Mouse (Mus musculus): ENCODE data around the gene Cd300lb.
A peak's percentile ranks its signal among the peaks of the same experiment; 100 is the strongest.

The Cd300lb gene

DNA sequence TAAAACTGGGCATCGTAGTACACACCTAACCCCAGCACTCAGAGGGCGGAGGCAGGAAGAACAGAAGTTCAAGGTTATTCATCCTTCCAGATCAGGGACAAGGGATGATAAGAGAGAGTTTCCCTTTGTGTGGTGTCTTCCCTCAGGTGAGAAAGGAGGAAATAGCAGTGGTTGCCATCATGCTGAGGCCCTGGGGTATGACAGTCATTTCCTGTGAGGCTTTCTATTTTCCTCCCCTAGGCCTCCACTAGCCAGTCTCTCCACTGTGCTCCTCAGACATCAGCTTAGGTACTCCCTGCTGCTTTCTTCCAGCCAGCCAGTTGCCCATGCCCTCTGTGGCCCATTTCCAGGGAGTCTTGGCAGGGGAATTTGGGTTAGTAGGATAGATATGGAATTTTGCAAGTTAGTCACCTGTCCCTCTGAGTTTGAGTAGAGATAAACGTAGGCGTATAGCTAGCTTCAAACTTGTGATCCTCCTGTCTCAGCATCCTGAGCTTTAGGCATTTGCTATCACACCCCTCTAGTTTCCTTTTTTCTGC is 50.9 kb downstream of the Cd300lb start:
- no peak for DNase-seq (ENCODE audit: low spot score)

DNA sequence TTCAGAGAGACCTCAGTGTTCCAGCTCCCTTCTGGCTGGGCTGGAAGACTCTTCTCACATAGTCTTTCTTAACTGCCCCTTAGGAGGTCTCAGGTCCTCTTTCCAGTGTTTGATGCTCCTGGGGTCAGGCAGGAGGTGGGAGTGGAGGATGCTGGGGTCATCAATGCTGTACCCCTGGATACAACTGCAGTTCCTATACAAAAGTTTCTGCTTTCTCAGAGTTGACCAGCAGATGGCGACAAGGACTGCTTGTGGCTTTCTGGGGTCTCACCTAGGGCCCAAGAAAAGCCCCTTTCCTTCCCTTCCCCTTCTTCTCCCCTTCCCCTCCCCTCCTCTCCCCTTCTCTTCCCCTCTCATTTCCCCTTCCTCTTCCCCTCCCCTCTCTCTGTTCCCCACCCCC is 53.6 kb downstream of the Cd300lb start:
- no peak for DNase-seq (ENCODE audit: low spot score)

GRCm38 (mm10) chr11:114880185-114880584 is 54.0 kb downstream of the Cd300lb start:
- DNase-seq (ENCODE audit: low spot score): no peak

- DNase-seq (ENCODE audit: low spot score): no peak
Measured at GRCm38 (mm10) chr11:114879666-114880065, 54.5 kb downstream of the Cd300lb start.

- peak; percentile 58 for DNase-seq (ENCODE audit: low spot score)
Measured at GRCm38 (mm10) chr11:114877145-114877544, 57.0 kb downstream of the Cd300lb start.

DNA sequence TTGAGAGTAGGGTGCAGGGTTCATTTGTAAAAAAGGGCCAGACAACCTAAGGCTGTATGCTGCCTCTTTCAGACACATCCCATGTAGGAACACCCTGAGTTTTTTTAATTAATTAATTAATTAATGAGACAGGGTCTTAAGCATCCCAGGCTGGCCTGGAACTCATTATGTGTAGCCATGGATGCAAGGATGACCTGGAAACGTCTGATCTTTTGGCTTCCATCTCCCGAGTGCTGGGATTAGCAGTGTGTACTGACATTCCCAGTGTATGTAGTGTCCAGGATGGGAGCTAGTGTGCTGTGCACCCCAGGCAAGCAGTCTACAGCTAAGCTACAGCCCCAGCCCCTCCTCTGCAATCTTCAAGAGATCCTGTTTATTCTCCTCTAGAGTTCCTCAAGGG is 57.6 kb downstream of the Cd300lb start:
- no peak for DNase-seq (ENCODE audit: low spot score)

DNA sequence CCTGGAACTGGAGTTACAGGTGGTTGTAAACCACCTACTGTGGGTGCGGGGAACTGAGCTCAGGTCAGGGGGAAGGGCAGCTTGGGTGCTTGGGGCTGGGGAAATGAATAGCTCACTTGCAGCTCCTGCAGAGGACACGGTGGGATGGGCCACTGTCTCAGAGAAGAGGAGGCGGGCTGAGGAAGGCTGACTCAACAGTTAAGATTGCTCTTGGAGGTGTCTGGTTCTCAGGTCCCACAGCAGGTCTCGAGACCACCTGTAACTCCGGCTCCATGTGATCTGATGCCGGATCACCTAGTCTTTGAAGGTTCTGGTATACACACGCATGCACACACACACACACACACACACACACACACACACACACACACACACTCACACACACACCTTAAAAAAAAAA is 58.0 kb downstream of the Cd300lb start:
- DNase-seq (ENCODE audit: low spot score): peak; percentile 64

DNA sequence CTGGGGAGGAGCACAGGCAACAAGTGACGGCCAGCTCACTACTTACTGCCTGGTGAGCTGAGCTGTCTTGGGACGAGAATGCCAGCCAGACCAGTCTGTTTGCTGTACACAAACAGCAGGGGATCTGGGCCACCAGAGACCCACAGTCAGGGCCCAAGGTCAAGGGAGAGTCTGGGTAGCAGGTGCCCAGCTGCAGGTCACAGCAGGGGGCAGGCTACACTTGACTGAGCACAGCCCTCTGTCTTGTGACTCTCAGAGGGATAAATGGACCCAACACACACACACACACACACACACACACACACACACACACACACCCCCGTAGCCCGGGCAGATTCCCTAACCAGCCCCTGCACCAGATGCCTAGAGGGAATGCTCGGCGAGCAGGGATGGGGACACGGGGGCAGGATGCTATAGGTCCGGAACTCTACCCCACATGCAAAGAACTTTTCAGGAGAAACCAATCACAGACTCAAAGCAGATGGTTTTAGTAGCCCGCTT is 58.8 kb downstream of the Cd300lb start:
- DNase-seq (ENCODE audit: low spot score): peak; percentile 43

DNA sequence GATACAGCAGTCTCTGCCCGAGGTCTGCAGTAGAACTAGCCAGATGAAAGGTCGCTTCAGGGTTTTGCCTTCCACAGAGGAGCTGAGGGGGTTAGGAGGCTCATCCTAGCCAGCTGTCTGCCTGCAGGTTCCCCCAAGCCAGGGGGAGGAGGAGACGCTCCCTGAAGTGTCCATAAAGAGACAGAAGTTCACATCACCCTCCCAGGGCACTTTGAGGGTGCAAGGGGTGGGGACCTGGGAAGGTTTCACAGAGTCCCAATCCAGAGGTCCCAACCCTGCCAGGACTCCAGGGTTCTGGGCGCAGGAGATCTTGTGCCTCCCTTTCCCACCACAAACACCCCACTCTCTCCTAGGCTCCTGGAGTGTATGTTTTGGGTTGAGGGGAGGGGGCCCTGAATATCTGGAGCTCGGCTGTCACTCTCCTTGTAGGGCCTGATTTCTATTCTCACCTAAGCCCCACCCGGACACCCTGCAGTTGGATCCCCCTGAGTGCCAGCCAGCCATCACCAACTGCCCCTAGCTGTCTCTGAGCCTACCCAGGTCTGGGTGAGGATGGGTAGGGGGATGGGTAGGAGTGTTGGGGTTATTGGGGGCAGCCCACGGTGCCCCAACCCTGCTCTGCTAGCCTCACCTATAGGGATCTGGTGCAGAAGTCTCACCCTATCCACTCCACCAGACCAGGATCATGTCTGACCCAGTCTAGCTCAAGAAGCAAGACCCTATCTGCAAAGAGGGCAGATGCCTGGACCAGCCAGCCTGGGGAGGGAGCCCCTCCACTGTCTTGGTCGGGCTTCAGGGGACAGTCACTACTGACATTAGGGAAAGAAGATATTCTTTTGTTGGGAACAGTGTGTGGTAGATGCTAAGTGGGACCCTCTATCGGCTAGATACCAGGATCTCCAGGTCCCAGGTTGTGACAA is 59.7 kb downstream of the Cd300lb start:
- DNase-seq (ENCODE audit: low spot score): no peak

DNA sequence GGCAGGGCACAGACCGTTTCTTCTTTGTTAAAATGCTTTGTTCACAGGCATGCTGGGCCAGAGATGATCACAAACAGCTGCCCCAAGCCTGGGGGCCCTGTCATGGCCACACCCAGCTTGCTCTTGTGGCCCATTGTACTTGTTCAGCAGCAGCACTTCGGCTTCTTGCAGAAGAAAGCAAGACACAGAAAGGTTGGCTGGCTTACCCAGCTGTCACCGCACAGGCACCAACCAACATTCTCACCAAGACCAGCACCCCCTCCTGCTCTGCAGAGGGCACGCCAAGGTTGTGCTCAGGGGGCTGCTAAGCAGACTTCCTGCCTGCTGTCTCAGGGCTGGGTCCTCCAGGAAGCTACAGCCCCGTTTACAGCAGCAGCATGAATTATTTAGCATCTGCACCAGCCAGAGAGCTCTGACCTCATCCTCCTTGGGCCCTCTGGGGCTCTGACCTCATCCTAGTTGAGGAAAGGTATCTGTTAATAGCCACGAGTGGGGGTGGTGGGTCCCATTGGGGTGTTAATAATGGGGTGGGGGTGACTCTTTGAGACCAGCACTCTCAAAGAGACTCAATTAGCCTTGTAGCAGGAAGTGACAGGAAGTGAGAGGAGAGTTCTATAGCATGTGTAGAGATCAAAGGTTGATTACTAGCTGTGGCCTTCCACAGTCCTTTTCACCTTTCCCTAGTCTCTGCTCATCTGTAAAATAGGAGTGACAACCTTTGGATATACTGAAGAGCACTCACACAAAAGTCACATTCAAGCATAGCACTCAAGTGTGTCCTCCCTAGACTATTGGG is 61.0 kb downstream of the Cd300lb start:
- peak; percentile 30 for DNase-seq (ENCODE audit: low spot score)
